Mouse (Mus musculus) left cerebral cortex, adult 6 months (tissue): ENCODE measurements around the gene Gm10135. TPM values are rescaled to one million over a fixed set of nuclear protein-coding genes. Genes with fewer than 3 reads are reported as not detected.

Experiments used
- long read RNA-seq, 2 experiments: library from polyadenylated mRNA; unstranded; transcript quantifications; one replicate each; pipeline ENCODE4 v2.0.0; 2019 to 2020
- polyA plus RNA-seq: library from polyadenylated mRNA; unstranded; fragments of <200 nt; fragmentation: Nextera tagmentation; gene quantifications from 2 replicates; pipeline ENCODE4 v1.2.3, GENCODE M21; 2021

The Gm10135 gene
- polyA plus RNA-seq, result not detected in 2 replicates
- long read RNA-seq, experiment 1, partial matches to known transcripts, result 0 of 2 reads
- long read RNA-seq, experiment 1, other reads (novel, unspliced or antisense), result 2 of 2 reads
- long read RNA-seq, experiment 2, result 0 reads

GRCm38 (mm10) chr5:72974602-72975001 lies at the start of gene Gm10135:
Gene Gm10135 (minus strand): TSS chr5:72974702.

GRCm38 (mm10) chr5:73006784-73007581 lies 32.5 kb upstream of the Gm10135 start, which contains the start of gene Slc10a4:
Gene Slc10a4 (plus strand): TSS chr5:73006883.

Other genes with a start within 250 kb of the Gm10135 start
- 0.05 and 0.32 TPM in 2 replicates for gene Txk, start 221.9 kb downstream of the Gm10135 start, polyA plus RNA-seq
- gene Tec, start 106.2 kb downstream of the Gm10135 start, polyA plus RNA-seq, result 1.2 and 1.5 TPM in 2 replicates
- 1.8 and 7.7 TPM in 2 replicates for gene Slain2, start 60.4 kb downstream of the Gm10135 start, polyA plus RNA-seq
- 2.3 TPM in 2 replicates for gene Slc10a4, start 32.2 kb upstream of the Gm10135 start, polyA plus RNA-seq